Mouse (Mus musculus) midbrain, postnatal 0 days (tissue): ENCODE results near the gene Vasp. TPM values are rescaled to one million over a fixed set of nuclear protein-coding genes. Genes with fewer than 3 reads are reported as not detected.

Source experiments
- ATAC-seq: fragments of 200-750 bp; cut with Nextera tagmentation; 2 replicates; pipeline ENCODE4 v1.8.0; 2017; ENCODE audit warnings: moderate number of reproducible peaks, mild to moderate bottlenecking, moderate TSS enrichment, moderate library complexity; ENCODE audit not compliant: low FRiP score
- DNase-seq: peaks from one replicate; pipeline ENCODE4 v3.0.0-alpha.2; 2015; ENCODE audit warnings: low spot score
- H3K27ac ChIP-seq: fragments of 300-500 bp; sonication (generic); 2 replicates; pipeline ENCODE4 v1.5.1; 2014; ENCODE audit warnings: low read depth, mild to moderate bottlenecking, low read length, mixed read lengths
- H3K27me3 ChIP-seq: fragments of 300-500 bp; sonication (generic); 2 replicates; pipeline ENCODE4 v1.6.1; 2014; ENCODE audit warnings: low read length, control low read depth, mixed read lengths; ENCODE audit not compliant: insufficient read depth
- H3K36me3 ChIP-seq: fragments of 300-500 bp; sonication (generic); 2 replicates; pipeline ENCODE4 v1.6.1; 2014; ENCODE audit warnings: low read length, control low read depth, mixed read lengths; ENCODE audit not compliant: insufficient read depth
- H3K4me1 ChIP-seq: fragments of 300-500 bp; sonication (generic); 2 replicates; pipeline ENCODE4 v1.6.1; 2014; ENCODE audit warnings: mild to moderate bottlenecking, control low read depth, antibody characterized with exemption, low read length, mixed read lengths; ENCODE audit not compliant: insufficient read depth
- H3K4me2 ChIP-seq: fragments of 300-500 bp; sonication (generic); 2 replicates; pipeline ENCODE4 v1.6.1; 2014; ENCODE audit warnings: low read depth, mild to moderate bottlenecking, low read length, mixed read lengths; ENCODE audit not compliant: poor library complexity, severe bottlenecking
- H3K4me3 ChIP-seq: fragments of 300-500 bp; sonication (generic); 2 replicates; pipeline ENCODE4 v1.5.1; 2014; ENCODE audit warnings: low read depth, mild to moderate bottlenecking, low read length, moderate library complexity
- H3K9ac ChIP-seq: fragments of 300-500 bp; sonication (generic); replicated peaks from 2 replicates; pipeline ENCODE4 v1.6.1; 2014; ENCODE audit warnings: mild to moderate bottlenecking, low read length, moderate library complexity, mixed read lengths; ENCODE audit not compliant: poor library complexity, severe bottlenecking
- H3K9me3 ChIP-seq: fragments of 300-500 bp; sonication (generic); 2 replicates; pipeline ENCODE4 v1.6.1; 2016; ENCODE audit warnings: low read length, control low read depth
- CTCF ChIP-seq: IDR thresholded peaks from 2 replicates; pipeline ENCODE4 v1.5.1; 2016; ENCODE audit warnings: antibody characterized with exemption, mild to moderate bottlenecking
- WGBS: fragments of 180-500 bp; shearing (Covaris S2); extraction: QIAGEN DNeasy Blood & Tissue Kit; methylation state at CpG from one replicate; pipeline ENCODE4 v1.1.7; 2014; 5-methylcytosine and 5-hydroxymethylcytosine counted together
- polyA plus RNA-seq: library from polyadenylated mRNA; unstranded; fragments of >200 nt; fragmentation: Nextera tagmentation; extraction: Ambion mirVana; gene quantifications from 2 replicates; pipeline ENCODE4 v1.2.1, GENCODE M21; 2015
- total RNA-seq: library from RNA; depleted of rRNA; stranded (reverse); fragments of >200 nt; gene quantifications from 2 replicates; pipeline ENCODE4 v1.2.3, GENCODE M21; 2014; rRNA removed

Vasp gene
- total RNA-seq (50.9 and 56.9 TPM in 2 replicates), polyA plus RNA-seq (31.4 and 32.3 TPM in 2 replicates)

DNA sequence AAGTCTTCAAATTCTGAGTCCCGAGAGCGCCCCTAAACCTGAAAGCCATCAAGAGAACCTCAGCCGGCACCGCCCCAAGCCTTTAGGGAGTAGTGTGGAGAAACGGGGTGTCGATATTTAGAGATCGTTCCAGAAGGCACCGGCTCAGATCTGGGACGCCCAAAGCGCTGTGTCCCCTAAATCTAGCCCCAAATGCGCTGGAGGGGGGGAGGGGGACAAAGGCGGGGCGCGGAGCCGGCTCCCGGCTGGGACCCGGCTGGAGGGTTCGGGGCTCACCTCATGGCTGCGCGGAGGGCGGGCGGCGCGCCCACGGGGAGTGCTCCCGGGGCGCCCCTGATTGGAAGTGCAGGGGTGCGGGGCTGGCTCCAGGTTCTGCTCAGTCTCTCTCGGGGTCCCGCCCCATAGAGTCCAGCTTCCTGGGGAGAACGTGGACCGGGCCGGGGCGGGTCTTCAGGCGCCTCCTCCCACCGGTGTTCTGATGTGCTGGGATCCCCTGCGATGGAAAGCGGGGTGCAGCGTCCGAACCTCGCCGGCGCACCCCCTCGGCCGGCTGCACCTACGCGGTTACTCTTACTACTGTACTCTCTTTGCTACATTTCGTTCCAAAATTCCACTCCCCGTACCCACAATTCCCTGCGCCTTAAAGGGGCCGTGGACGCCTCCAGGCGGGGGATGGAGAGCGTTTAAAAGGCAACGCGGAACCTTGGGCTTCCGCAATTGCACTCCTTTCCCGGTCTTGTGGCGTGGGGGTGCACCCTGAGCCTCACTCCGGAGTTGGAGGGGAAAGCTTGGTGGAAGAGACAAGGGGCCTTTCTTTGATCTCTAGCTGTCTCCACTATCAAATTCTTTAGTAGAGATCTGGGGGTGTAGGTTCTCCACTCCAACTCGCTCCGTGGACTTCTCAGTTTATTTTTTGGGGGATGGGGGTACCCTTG, at the start of gene Vasp:
Vasp (minus strand) TSS at position 580 of the 935 bp plus-strand sequence.
- WGBS, result under 1% methylated on average over 56 of the region's 62 CpGs

DNA sequence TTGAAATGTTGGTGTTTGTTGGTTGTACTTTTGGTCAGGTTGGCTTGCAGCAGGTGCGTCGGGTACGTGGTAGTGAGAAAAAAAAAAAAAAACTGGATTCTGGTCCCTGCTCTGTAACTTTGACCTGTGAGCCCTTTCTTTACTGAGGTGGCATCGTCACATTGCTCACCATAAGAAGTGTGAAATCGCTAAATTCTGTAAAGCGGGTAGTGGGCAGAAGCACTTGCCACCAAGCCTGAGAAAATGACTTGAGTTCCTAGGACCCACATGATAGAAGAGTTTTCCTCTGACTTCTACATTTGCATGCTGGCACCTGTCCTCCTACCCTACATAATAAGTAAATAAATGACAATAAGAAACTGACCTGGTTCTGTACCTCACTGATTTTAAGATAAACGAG, 49.0 kb upstream of the Vasp start:
- Histone ChIP-seq H3K4me3 (peak overlapping the region; percentile 40; the same call in 1 of the 2 replicates), H3K36me3 (no peaks in the 10 kb centered on the region), H3K9ac (no peak overlapping the region; the same call in 1 of the 2 replicates), H3K4me1 (peaks cover 5% of the 10 kb centered on the region; the same call in 1 of the 2 replicates), H3K27me3 (no peaks in the 10 kb centered on the region), H3K4me2 (peak overlapping the region; percentile 79), H3K9me3 (no peaks in the 10 kb centered on the region), H3K27ac (no peak overlapping the region)
- TF ChIP-seq CTCF, result no peak
- WGBS, result 35% methylated on average over 7 of the region's 7 CpGs
- ATAC-seq, result no peak
- DNase-seq, result no peak

More for the DNA sequence above, at the start of gene Vasp:
- peak; percentile 77 for ATAC-seq
- peak; percentile 31 for TF ChIP-seq CTCF
- Histone ChIP-seq H3K4me1 (peaks cover 4% of the 10 kb centered on the region; the same call in 1 of the 2 replicates), H3K4me2 (peak within 1 kb of the TSS; percentile 88), H3K27ac (peak within 1 kb of the TSS; percentile 75), H3K9me3 (no peaks in the 10 kb centered on the region), H3K36me3 (no peaks in the 10 kb centered on the region), H3K9ac (peak within 1 kb of the TSS; percentile 77), H3K4me3 (peak within 1 kb of the TSS; percentile 88), H3K27me3 (no peaks in the 10 kb centered on the region; the same call in 1 of the 2 replicates)
- peak; percentile 89 for DNase-seq

DNA sequence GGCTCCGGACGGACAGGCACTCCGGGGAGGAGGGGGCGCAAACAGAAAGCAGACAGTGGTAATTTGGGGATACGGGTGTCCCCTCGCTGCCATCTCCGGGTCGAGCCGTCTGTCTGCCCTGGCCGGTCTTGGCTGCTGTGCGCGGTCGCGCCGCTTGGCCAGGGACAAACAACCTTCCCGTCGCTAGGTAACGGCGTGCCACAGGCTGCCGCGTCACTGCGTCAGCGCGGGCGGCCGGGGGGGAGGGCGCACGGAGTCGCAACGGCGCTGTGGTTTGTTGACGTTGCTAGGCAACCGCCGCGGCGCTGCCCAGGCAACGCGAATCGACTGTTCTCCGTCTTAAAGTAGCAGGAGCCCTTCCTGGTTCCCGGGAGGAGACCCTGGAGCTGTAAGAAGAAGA, 48.3 kb upstream of the Vasp start:
- H3K9ac ChIP-seq, result peak overlapping the region; percentile 54
- DNase-seq (peak; percentile 98), ATAC-seq (peak; percentile 94)
- peaks cover 5% of the 10 kb centered on the region; the same call in 1 of the 2 replicates for H3K4me1 ChIP-seq
- TF ChIP-seq CTCF, result peak; percentile 21; the same call in 1 of the 2 replicates
- H3K36me3 ChIP-seq, result no peaks in the 10 kb centered on the region
- peak overlapping the region; percentile 65 for H3K27ac ChIP-seq
- H3K27me3 ChIP-seq, result no peaks in the 10 kb centered on the region
- peak overlapping the region; percentile 79 for H3K4me2 ChIP-seq
- 0% methylated on average over 31 of the region's 41 CpGs for WGBS
- H3K4me3 ChIP-seq, result peak overlapping the region; percentile 40
- H3K9me3 ChIP-seq, result no peaks in the 10 kb centered on the region

DNA sequence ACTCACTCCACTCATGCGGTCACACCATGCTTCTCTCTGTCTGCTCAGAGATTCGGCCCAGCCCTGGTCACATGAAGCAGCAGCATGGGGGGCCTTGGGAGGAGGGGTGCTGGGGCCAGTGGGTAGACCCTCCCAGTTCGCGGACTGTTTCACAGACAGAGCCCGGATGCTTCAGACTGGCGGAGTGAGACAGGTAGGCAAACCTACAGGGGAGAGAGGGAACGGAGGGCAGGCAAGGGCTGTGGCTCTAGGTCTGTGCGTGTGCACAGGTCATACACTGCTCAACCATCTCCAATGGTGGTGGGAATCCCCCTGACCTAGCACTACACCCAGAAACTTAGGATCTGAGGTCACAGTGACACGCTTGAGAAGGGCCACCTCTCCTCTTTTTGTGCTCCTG, 47.8 kb upstream of the Vasp start:
- DNase-seq (no peak), ATAC-seq (peak; percentile 69)
- Histone ChIP-seq H3K9me3 (no peaks in the 10 kb centered on the region), H3K4me2 (peak overlapping the region; percentile 79), H3K9ac (peak overlapping the region; percentile 54), H3K4me1 (peaks cover 5% of the 10 kb centered on the region; the same call in 1 of the 2 replicates), H3K27ac (peak overlapping the region; percentile 65), H3K36me3 (no peaks in the 10 kb centered on the region), H3K4me3 (peak overlapping the region; percentile 40), H3K27me3 (no peaks in the 10 kb centered on the region)
- WGBS, result 9% methylated on average over 9 of the region's 9 CpGs
- TF ChIP-seq CTCF, result no peak

DNA sequence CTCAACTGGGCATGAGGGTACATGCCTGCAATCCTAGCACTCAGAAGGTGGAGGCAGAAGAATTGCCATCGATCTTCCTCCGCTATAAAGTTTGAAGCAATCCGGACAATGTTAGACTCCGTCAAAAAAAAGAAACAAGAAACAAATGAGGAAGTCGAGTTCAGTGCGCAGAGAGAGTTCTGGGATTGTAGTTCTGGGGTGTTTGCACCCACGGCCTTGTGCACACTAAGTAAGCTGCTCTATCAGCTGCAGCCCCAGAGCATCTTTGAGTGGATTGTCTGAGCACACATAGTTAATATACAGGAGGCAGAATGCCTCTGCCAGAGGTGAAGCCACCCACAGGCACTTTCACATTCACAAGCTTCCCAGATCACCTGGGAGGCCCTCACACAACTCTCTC, 47.1 kb upstream of the Vasp start:
- ATAC-seq (no peak), DNase-seq (no peak)
- Histone ChIP-seq H3K27ac (no peak overlapping the region), H3K27me3 (no peaks in the 10 kb centered on the region), H3K36me3 (no peaks in the 10 kb centered on the region), H3K9me3 (no peaks in the 10 kb centered on the region), H3K9ac (no peak overlapping the region), H3K4me1 (peaks cover 5% of the 10 kb centered on the region; the same call in 1 of the 2 replicates), H3K4me3 (no peak overlapping the region), H3K4me2 (no peak overlapping the region)
- WGBS, result 85% methylated on average over 7 of the region's 7 CpGs
- no peak for TF ChIP-seq CTCF

DNA sequence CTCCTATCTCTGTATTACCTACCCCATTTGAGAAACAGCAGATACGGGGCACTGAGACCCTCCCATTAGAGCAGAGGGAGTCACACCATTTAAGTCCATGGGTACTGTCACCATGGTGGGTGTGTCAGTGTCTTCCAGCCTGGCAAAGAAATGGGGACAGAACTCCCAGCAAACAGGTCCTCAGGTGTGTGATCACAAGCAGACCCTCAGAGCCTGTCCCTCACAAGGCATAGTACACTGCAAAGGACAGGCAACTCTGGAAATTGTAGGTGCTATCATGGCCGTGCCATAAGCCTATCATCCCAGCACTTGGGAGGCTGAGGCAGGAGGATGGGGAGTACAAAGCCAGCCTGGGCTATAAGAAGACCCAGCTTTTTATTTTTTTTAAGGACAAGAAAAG, 46.6 kb upstream of the Vasp start:
- no peaks in the 10 kb centered on the region for H3K9me3 ChIP-seq
- no peaks in the 10 kb centered on the region for H3K27me3 ChIP-seq
- H3K4me2 ChIP-seq, result no peak overlapping the region
- ATAC-seq, result no peak
- 73% methylated on average over 2 of the region's 2 CpGs for WGBS
- DNase-seq, result no peak
- no peak overlapping the region for H3K27ac ChIP-seq
- TF ChIP-seq CTCF, result no peak
- H3K4me3 ChIP-seq, result no peak overlapping the region
- peaks cover 5% of the 10 kb centered on the region; the same call in 1 of the 2 replicates for H3K4me1 ChIP-seq
- H3K9ac ChIP-seq, result no peak overlapping the region
- no peaks in the 10 kb centered on the region for H3K36me3 ChIP-seq
